Mouse (Mus musculus): ENCODE results near the gene Hist1h1b.
A peak's percentile ranks its signal among the peaks of the same experiment; 100 is the strongest.

Hist1h1b gene

GRCm38 (mm10) chr13:21733466-21733865, 47.0 kb downstream of the Hist1h1b start:
- peak; percentile 20 for DNase-seq (ENCODE audit: low read depth, low spot score)

Measured in CD4-positive, CD25-positive, alpha-beta regulatory T cell, adult 2 months (primary cell).